Mouse (Mus musculus): ENCODE results near the gene Ly6g6e.
"Not testable (repeated sequence)": the region's sequence is repeated elsewhere in the genome, so short reads cannot be mapped to it uniquely, and the experiment has no call there.

Gene Ly6g6e

GRCm38 (mm10) chr17:35104754-35105153 lies 28.1 kb downstream of the Ly6g6e start:
- DNase-seq: no peak

GRCm38 (mm10) chr17:35105740-35106389 lies 29.2 kb downstream of the Ly6g6e start:
- peak; percentile 54 for DNase-seq

- no peak for DNase-seq
Measured at GRCm38 (mm10) chr17:35106522-35106921, 29.8 kb downstream of the Ly6g6e start.

- no peak for DNase-seq
Measured at GRCm38 (mm10) chr17:35108097-35108496, 31.4 kb downstream of the Ly6g6e start, which contains the start of gene Ly6g5c. Ly6g5c (plus strand) TSS chr17:35108279.

GRCm38 (mm10) chr17:35111774-35112173 lies 35.1 kb downstream of the Ly6g6e start:
- DNase-seq: no peak

GRCm38 (mm10) chr17:35115046-35116019 lies 38.6 kb downstream of the Ly6g6e start, which contains the start of gene Ly6g5b:
Ly6g5b (minus strand) TSS chr17:35115428.
- no peak for DNase-seq

- no peak for DNase-seq
Measured at GRCm38 (mm10) chr17:35120745-35121142, 44.0 kb downstream of the Ly6g6e start.

- DNase-seq: peak; percentile 96
Measured at GRCm38 (mm10) chr17:35121143-35121799, 44.6 kb downstream of the Ly6g6e start, which contains the start of gene Gpank1. Gpank1 (plus strand) TSS chr17:35121455.

- peak; percentile 61 for DNase-seq
Measured at GRCm38 (mm10) chr17:35121871-35122303, 45.2 kb downstream of the Ly6g6e start, which contains the start of gene Csnk2b. Csnk2b (minus strand) TSS chr17:35122053.

- DNase-seq: not testable (repeated sequence)
Measured at GRCm38 (mm10) chr17:35123287-35123686, 46.6 kb downstream of the Ly6g6e start.

GRCm38 (mm10) chr17:35124261-35124896 lies 47.7 kb downstream of the Ly6g6e start:
- DNase-seq: not testable (repeated sequence)

GRCm38 (mm10) chr17:35125081-35125480 lies 48.4 kb downstream of the Ly6g6e start:
- no peak for DNase-seq

- DNase-seq: no peak
Measured at GRCm38 (mm10) chr17:35125578-35125977, 48.9 kb downstream of the Ly6g6e start.

GRCm38 (mm10) chr17:35126206-35126611 lies 49.5 kb downstream of the Ly6g6e start, which contains the start of gene D17H6S53E:
D17H6S53E (plus strand) TSS chr17:35126373.
- DNase-seq: peak; percentile 82

GRCm38 (mm10) chr17:35127017-35127416 lies 50.3 kb downstream of the Ly6g6e start:
- DNase-seq: no peak

Data from kidney, adult 18-20 months (tissue).